Mouse (Mus musculus): Measurements from ENCODE around the gene Pbx1. TPM values are rescaled to one million over a fixed set of nuclear protein-coding genes. Genes with fewer than 3 reads are reported as not detected.
A peak's percentile ranks its signal among the peaks of the same experiment; 100 is the strongest.

The Pbx1 gene
- total RNA-seq, 2 experiments from 2014 or later, result 284 to 303 TPM

- intact Hi-C loops (cut with DNase I), result no loop called here
- DNase-seq, result no peak
These were observed 119.2 kb downstream of the Pbx1 start for GRCm38 (mm10) chr1:168312710-168313447.

DNA sequence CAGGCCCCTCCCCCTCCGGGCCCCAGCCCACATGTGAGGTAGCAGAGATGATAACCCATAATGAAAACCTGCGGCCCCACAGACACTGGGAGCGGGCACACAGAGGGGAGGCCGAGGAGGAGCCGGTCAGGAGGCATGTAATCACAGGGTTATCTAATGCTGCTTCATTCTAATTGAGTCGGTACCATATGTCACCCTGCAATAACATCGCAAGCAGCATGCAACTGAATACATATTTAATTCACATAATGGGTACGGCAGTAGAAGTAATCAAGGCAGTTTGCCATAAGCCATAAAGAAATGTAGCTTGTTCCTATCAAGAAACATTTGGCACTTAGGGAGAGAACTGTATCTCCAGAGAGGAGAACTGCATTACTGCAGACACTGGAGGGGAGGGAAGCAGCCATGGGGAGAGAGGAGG lies 123.0 kb downstream of the Pbx1 start:
- intact Hi-C loops (cut with DNase I), result no loop called here
- DNase-seq, result no peak

- DNase-seq, result no peak
- intact Hi-C loops (cut with DNase I), result no loop called here
These were observed 124.5 kb downstream of the Pbx1 start for GRCm38 (mm10) chr1:168307275-168308182.

- DNase-seq, result no peak
- intact Hi-C loops (cut with DNase I), result no loop called here
These were observed 131.6 kb downstream of the Pbx1 start for GRCm38 (mm10) chr1:168300505-168300904.

GRCm38 (mm10) chr1:168299928-168300365 lies 132.1 kb downstream of the Pbx1 start:
- peak; percentile 20 for DNase-seq
- intact Hi-C loops (cut with DNase I), result no loop called here

- no peak for DNase-seq
- intact Hi-C loops (cut with DNase I), result no loop called here
These were observed 132.9 kb downstream of the Pbx1 start for GRCm38 (mm10) chr1:168299181-168299580.

DNA sequence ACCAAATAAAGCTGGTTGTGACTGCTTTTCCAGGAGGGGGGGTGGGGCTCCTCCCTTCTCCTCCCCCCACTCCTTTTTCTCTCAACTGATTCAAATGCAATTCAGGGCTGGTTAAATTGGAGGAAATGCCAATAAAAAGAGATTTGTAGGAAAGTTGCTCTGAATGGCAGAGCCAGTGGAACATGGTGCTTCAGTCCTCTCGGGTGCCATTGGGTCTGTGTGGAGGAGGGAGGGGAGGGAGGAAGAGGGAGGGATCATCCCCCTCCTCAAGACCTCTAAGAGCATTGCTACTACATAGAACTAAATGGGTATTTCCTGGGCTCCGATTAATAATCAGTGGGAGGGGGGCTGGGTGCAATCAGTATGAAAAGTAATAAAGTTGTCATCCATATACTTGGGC lies 135.8 kb downstream of the Pbx1 start:
- no peak for DNase-seq
- intact Hi-C loops (cut with DNase I), result no loop called here

DNA sequence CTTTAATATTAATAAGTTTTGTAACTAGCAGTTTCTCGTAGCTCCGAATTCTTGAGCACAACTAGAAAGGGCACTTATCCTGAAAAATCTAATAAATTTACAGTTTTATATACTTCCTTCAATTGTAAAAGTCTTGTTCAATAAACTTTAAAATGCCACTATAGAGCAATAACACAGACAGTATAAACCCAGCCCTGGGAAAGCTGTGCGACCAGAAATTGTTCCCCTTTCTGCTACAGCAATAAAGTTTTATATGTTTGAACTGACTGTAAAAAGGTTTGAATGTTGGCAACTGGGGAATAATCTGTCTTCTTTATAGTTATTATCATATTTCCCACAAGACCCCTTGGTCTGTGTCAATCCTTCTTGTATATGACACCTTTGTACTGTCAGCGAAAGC lies 136.3 kb downstream of the Pbx1 start:
- intact Hi-C loops (cut with DNase I), result no loop called here

GRCm38 (mm10) chr1:168293673-168294072 lies 138.4 kb downstream of the Pbx1 start:
- intact Hi-C loops (cut with DNase I), result no loop called here
- no peak for DNase-seq

More for the DNA sequence above, 136.3 kb downstream of the Pbx1 start:
- no peak for DNase-seq

GRCm38 (mm10) chr1:168292106-168292505 lies 140.0 kb downstream of the Pbx1 start:
- no peak for DNase-seq
- intact Hi-C loops (cut with DNase I), result no loop called here

DNA sequence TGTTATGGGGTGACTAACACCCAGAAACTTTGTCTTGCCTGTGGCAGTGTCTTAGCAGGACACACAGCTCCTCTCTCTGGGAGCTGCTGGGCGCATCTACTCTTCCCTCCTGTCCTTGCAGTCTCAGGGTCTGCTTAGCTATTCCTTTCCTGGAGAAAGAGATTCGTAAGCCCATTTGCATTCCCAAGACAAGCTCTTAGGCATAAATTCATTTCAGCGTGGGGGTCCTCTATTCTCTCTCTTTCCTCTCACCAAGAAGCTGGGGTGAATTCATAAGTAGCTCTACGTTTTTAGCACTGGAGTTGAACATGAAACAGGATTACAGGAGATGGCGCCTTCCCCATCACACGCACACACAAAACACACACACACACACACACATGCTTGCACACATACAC lies 140.4 kb downstream of the Pbx1 start:
- intact Hi-C loops (cut with DNase I), result no loop called here
- no peak for DNase-seq

DNA sequence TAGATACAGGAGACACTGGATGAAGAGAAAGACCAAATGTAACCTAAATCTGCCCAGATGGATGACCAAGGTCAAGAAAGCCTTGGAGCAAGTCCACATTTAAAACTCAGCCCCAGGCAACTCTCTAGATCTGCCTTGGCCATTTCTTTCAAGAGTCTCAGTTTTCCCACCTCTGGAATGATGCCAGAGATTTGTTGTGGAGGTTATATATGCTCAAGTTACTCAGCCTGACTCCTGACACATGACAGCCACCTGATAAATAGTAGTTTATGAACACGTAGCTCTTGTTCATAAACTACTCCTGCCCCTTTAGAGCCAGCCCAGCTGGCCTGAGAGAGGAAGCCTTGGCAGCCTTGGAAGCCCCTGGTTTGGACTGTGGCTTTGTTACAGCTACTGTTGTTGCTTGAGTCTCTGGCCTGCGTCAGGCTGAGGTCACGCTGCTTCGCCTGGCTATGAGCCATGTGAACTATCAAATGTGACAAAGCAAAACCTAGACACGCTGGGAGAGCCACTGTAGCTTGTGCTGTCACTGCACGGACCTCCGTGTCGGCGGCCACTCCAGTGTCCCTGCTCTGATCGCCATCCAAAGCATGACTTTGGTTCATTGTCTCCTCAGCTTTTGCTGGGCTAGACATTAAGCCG lies 140.9 kb downstream of the Pbx1 start:
- DNase-seq, result peak; percentile 77
- intact Hi-C loops (cut with DNase I), result no loop called here

DNA sequence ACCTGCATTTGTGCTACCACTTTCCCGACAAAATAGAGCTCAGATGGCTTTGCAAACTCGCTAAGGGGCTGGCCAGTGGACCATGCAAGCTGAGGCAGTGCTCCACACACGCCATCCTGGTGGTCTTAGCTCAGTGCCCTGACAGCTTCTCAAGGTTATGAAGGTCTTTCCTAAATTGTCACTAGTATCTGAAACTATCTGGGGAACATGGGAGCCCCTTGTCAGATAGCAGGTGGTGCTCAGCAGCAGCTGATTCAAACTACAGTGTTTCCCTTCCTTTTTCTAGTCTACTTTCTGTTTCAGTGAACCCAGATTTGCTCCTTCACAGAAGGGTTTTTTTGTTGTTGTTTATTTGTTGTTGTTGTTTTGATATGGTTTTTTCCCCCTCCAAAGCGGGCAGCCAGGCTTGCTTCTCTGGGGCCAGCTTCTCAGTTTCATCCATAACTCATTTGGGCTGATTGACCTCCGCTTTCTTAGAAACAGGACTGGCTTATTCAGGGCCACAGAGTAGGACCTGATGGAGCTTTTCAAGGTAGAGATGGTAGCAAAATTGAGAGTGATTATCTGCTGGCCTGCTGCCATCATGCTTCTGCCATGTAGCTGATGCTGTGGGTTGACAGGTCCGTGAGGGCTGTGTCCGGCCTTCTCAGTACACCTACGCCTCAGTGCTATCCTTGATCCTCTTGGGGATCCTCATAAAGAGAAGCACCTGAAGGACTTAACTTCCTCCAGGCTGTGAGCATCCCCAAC lies 141.7 kb downstream of the Pbx1 start:
- intact Hi-C loops (cut with DNase I), result no loop called here
- peak; percentile 36 for DNase-seq

- intact Hi-C loops (cut with DNase I), result no loop called here
- DNase-seq, result peak; percentile 43
These were observed 143.1 kb downstream of the Pbx1 start for GRCm38 (mm10) chr1:168288891-168289545.

- DNase-seq, result peak; percentile 57
- intact Hi-C loops (cut with DNase I), result no loop called here
These were observed 144.1 kb downstream of the Pbx1 start for GRCm38 (mm10) chr1:168287843-168288591.

DNA sequence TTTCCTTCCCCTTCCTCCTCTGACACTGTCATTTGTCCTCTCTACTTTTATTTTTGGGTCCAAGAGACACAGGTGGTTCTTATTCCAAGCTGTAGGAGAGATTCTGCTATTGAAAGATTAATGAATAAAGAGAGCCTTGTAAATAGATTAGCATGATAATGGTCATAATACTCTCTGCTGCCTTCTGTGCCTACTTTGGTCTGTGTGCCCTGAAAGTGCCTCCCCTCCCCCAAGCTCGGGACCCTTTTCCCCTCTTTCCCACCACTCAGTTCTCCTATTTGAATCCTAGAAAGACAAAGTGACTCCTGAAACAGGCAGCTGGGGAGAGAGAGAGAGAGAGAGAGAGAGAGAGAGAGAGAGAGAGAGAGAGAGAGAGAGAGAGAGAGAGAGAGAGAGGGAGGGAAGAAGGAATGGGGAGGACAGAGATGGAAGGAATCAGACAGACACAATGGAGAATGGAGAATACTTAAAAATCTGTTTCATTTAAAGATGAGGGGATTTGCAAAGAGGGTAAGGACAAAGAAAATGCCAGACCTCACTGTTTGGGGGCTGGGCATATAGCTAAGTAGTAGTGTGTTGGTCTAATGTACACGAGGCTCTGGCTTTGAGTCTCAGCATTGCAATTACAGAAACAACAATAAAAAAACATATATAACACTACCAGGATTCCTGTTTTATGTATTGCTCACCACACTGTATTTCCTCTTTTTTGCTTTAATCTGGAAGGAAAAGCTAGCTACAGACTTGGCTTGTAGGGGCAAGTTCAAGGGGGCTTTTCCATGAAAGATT lies 145.0 kb downstream of the Pbx1 start:
- intact Hi-C loops (cut with DNase I), result no loop called here
- DNase-seq, result no peak

GRCm38 (mm10) chr1:168284566-168285141 lies 147.4 kb downstream of the Pbx1 start:
- DNase-seq, result no peak
- intact Hi-C loops (cut with DNase I), result no loop called here
